Mouse (Mus musculus): ENCODE results near the gene Wsb1. TPM values are rescaled to one million over a fixed set of nuclear protein-coding genes. Genes with fewer than 3 reads are reported as not detected.

The Wsb1 gene
- polyA plus RNA-seq (2012; ENCODE audit: low replicate concordance), result 83.8 and 173 TPM in 2 replicates

DNA sequence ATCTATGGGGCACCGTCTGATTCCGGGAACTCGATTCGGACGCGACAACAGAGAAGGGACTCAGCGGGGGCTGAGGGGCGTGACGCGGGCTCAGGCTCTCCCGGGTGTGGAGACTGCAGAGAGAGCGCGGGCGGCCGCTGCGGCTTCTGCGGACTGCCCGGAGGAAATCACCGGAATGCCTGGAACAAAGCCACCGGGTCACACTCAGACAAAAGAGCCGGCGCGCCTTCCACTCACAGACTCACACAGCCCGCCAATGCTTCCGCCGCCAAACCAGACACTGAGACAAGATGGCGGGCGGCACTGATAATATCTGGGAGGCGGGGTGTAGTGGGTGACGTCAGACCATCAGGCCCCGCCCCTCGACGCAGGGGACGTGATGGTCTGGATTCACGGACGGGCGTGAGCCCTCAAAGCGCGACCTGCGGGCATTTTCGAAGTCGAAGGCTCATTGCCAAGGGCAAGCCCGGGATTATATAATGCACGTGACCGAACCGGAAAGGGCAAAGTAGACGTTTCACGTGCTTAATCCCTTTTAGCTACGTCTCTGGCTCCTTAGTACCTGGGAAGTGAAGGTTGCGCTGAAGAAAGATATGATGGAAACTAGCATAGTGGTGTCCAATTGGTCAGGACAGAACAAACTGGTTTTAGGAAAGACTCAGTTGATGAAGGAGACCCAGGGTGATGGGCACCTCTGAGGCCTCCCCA is at the start of gene Wsb1:
Gene Wsb1, minus strand, starts transcription at position 281 of the 708 bp plus-strand sequence.

DNA sequence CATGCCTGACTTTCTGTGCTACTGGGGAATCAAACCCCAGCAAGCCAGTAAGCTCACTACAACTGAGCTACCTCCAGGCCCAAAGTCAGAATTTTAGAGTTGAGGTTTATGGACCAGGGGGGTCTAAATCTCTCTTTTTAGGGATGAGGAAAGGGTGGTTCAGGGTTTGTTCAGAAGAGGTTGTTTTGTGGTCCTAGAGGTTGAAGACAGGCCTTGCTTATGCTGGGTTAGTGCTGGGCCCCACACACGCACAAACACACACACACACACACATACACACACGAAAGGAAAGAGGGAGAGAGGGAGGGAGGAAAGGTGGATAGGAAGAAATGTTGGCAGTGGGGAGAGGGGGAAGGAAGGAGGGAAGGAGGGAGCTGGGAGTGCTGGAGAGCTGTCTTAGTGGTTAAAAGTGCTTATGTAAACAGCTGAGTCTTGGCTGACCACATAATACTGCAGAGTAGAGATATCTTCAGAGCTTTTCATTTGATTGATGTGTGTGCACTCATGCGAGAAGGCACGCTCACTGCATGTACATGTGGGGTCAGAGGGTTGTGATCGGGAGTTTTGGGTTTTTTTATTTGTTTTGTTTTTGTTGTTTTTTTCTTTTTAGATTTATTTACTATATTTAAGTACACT is 42.5 kb upstream of the Wsb1 start, which contains the start of gene Gm9964:
Gene Gm9964, minus strand, starts transcription at position 51 of the 636 bp plus-strand sequence.

Other genes with a start within 250 kb of the Wsb1 start
- 34.4 and 124 TPM in 2 replicates for gene Ksr1, start 108.3 kb downstream of the Wsb1 start, polyA plus RNA-seq (2012; ENCODE audit: low replicate concordance)
- not detected in 2 replicates for gene Gm9964, start 42.2 kb upstream of the Wsb1 start, polyA plus RNA-seq (2012; ENCODE audit: low replicate concordance)
- gene Nf1, start 85.0 kb upstream of the Wsb1 start, polyA plus RNA-seq (2012; ENCODE audit: low replicate concordance), result 4.0 and 4.8 TPM in 2 replicates
- not detected in 2 replicates for gene Omg, start 249.4 kb upstream of the Wsb1 start, polyA plus RNA-seq (2012; ENCODE audit: low replicate concordance)

Data from hematopoietic multipotent progenitor cell, adult 10-12 weeks (in vitro differentiated cells).